Mouse (Mus musculus) cerebellum, adult 2 months (tissue): ENCODE results near the gene Abca8b.

Experiments
- CTCF ChIP-seq: fragments of 200-500 bp; IDR thresholded peaks from 2 replicates; pipeline ENCODE4 v1.5.1; 2011; ENCODE audit warnings: low read depth, mild to moderate bottlenecking, control low read depth, low read length, moderate library complexity, borderline replicate concordance; ENCODE audit not compliant: insufficient read depth
- POLR2A ChIP-seq: fragments of 200-500 bp; IDR thresholded peaks from 2 replicates; pipeline ENCODE4 v1.6.1; 2011; ENCODE audit warnings: low read length, control low read depth, borderline replicate concordance; ENCODE audit not compliant: insufficient read depth

DNA sequence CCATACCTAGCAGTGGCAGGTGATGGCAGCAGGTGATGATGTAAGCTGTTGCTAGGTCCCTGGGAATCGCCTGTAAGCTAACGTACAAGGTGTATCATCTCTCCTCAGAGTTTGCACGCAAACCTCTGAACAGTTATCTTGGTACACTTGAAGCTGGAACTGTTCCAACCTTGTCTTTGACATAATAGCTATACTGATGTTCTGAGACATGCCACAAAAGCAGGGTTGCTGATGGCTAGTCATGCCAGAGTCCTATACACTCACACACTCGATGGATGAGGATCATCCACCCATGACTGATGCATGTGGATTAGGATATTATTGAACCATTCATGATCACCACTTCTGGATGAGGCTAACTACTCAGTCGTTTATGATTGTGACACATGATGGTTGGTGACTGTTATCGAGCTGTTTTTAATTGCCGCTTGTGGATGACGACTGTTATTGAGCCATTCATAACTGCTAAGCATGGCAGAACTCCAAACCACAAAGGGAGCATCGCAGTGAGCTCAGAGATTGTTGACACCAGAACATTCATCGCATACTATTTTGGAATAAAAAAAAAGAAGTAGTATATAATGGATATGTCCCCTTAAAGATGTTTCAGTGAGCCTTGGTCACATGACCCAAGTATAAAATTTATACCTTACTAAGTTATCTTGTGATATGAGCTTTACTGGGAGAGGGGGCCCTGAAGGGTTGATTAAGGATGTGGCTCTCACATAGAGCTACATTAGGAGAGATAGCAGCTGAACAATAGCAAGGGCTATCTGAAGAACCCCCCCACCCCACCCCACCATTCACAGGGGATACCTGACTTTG, 87.2 kb downstream of the Abca8b start:
- TF ChIP-seq CTCF (no peak), POLR2A (no peak)
